In the genomic region with DNA sequence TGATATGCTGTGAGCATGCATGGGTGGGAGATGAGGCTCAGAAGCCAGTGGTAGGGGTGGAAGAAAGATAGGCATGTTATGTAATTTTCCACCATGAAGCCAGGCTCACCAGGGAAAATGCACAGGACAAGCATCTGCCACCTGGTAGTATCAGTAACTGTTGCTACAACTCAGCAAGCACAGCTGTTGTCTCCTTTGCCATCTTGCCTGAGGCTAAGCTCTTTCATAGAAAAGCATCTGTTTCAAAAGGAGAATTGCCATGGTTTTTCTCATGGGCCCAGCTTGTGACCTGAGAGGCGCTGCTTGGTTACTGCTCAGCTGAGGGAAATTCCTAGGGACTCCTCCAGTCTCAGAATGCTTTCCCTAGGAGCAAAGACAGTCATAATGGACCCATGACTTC, we compare ENCODE assay signal across 27 mouse cellular contexts. TPM values are rescaled to one million over a fixed set of nuclear protein-coding genes. Genes with fewer than 3 reads are reported as not detected.
A peak's percentile ranks its signal among the peaks of the same experiment; 100 is the strongest.
DNase-seq lines count a peak whose midpoint lies in the region; ATAC-seq and TF ChIP-seq lines count a peak whose summit lies in the region.
"Had no signal": no experiment of that assay in that cellular context is flagged by ENCODE, and none has a peak within 500 bp of the region (broad histone marks: within the 10 kb centered on the region; RNA-seq: fewer than 3 reads in every experiment).

No protein-coding gene starts in this region.

- H3K9ac ChIP-seq in hindbrain, embryonic 13.5 days: no peak overlapping the region
- H3K9ac ChIP-seq in limb, embryonic 14.5 days (ENCODE audit: low read depth, low read length, severe bottlenecking): no peak overlapping the region
- H3K9ac ChIP-seq: forebrain, embryonic 13.5 days; liver, embryonic 15.5 days; lung, embryonic 14.5 days had no signal

- ATAC-seq in hindbrain, embryonic 13.5 days (ENCODE audit: low FRiP score): no peak
- peak; percentile 46; the same call in 1 of the 2 replicates for ATAC-seq in limb, embryonic 14.5 days (ENCODE audit: low FRiP score, low read depth)
- ATAC-seq: forebrain, embryonic 13.5 days; intestine, postnatal 0 days had no signal

- no peak for TF ChIP-seq POLR2A in limb, embryonic 14.5 days (IDR thresholded peaks at IDR 0.05; ENCODE audit: borderline replicate concordance, extremely low read depth, insufficient read depth, insufficient read length)

- H3K36me3 ChIP-seq in hindbrain, embryonic 10.5 days: no peaks in the 10 kb centered on the region
- H3K36me3 ChIP-seq in hindbrain, embryonic 13.5 days: no peaks in the 10 kb centered on the region
- no peaks in the 10 kb centered on the region for H3K36me3 ChIP-seq in limb, embryonic 14.5 days (ENCODE audit: control insufficient read depth, insufficient read depth, low read length)
- H3K36me3 ChIP-seq in limb, embryonic 10.5 days: no peaks in the 10 kb centered on the region
- H3K36me3 ChIP-seq: liver, embryonic 15.5 days had no signal

- H3K4me1 ChIP-seq in hindbrain, embryonic 10.5 days (replicated peaks): peaks cover 13% of the 10 kb centered on the region
- H3K4me1 ChIP-seq in hindbrain, embryonic 13.5 days (replicated peaks): peaks cover 12% of the 10 kb centered on the region; the same call in 1 of the 2 replicates
- H3K4me1 ChIP-seq in limb, embryonic 14.5 days (ENCODE audit: control insufficient read depth, insufficient read depth, low read length): peaks cover 12% of the 10 kb centered on the region
- H3K4me1 ChIP-seq in limb, embryonic 10.5 days: no peaks in the 10 kb centered on the region
- H3K4me1 ChIP-seq: forebrain, embryonic 13.5 days; liver, embryonic 15.5 days had no signal

- no peak overlapping the region for H3K4me2 ChIP-seq in hindbrain, embryonic 13.5 days
- no peak overlapping the region for H3K4me2 ChIP-seq in limb, embryonic 14.5 days (replicated peaks; ENCODE audit: low read depth, low read length, severe bottlenecking)
- H3K4me2 ChIP-seq: forebrain, embryonic 13.5 days; heart, embryonic 11.5 days; liver, embryonic 15.5 days; lung, embryonic 14.5 days had no signal

- H3K9me3 ChIP-seq in hindbrain, embryonic 10.5 days: no peaks in the 10 kb centered on the region
- H3K9me3 ChIP-seq in hindbrain, embryonic 13.5 days: no peaks in the 10 kb centered on the region
- no peaks in the 10 kb centered on the region for H3K9me3 ChIP-seq in limb, embryonic 14.5 days (ENCODE audit: control insufficient read depth, low read length)
- no peaks in the 10 kb centered on the region for H3K9me3 ChIP-seq in limb, embryonic 10.5 days (replicated peaks)
- H3K9me3 ChIP-seq: forebrain, embryonic 13.5 days; liver, embryonic 15.5 days had no signal

- no peak overlapping the region for H3K27ac ChIP-seq in hindbrain, embryonic 10.5 days
- H3K27ac ChIP-seq in hindbrain, embryonic 13.5 days: no peak overlapping the region
- H3K27ac ChIP-seq in limb, embryonic 14.5 days (replicated peaks; ENCODE audit: low read depth, low read length): no peak overlapping the region
- no peak overlapping the region for H3K27ac ChIP-seq in limb, embryonic 10.5 days
- H3K27ac ChIP-seq: forebrain, embryonic 13.5 days; liver, embryonic 15.5 days had no signal

- H3K4me3 ChIP-seq in hindbrain, embryonic 10.5 days: no peak overlapping the region
- no peak overlapping the region for H3K4me3 ChIP-seq in hindbrain, embryonic 13.5 days
- no peak overlapping the region for H3K4me3 ChIP-seq in limb, embryonic 14.5 days (replicated peaks; ENCODE audit: low read length)
- no peak overlapping the region for H3K4me3 ChIP-seq in limb, embryonic 10.5 days
- H3K4me3 ChIP-seq: forebrain, embryonic 13.5 days; liver, embryonic 15.5 days had no signal

- WGBS in hindbrain, embryonic 10.5 days: 68% methylated on average over 1 of the region's 1 CpGs
- WGBS in hindbrain, embryonic 13.5 days: 55% methylated on average over 1 of the region's 1 CpGs
- WGBS in limb, embryonic 14.5 days: 57% methylated on average over 1 of the region's 1 CpGs
- 82% methylated on average over 1 of the region's 1 CpGs for WGBS in limb, embryonic 10.5 days

- H3K27me3 ChIP-seq in hindbrain, embryonic 10.5 days (ENCODE audit: insufficient read depth, poor library complexity, severe bottlenecking): peaks cover 4% of the 10 kb centered on the region; the same call in 1 of the 2 replicates
- peaks cover 9% of the 10 kb centered on the region for H3K27me3 ChIP-seq in hindbrain, embryonic 13.5 days
- no peaks in the 10 kb centered on the region for H3K27me3 ChIP-seq in limb, embryonic 14.5 days (ENCODE audit: control insufficient read depth, insufficient read depth, low read length)
- H3K27me3 ChIP-seq in limb, embryonic 10.5 days (ENCODE audit: low read depth, poor library complexity, severe bottlenecking): 0 out of 2 replicates have a peak, but pooled peaks cover 3% of the 10 kb centered on the region
- H3K27me3 ChIP-seq: liver, embryonic 15.5 days had no signal

- DNase-seq in hindbrain, embryonic 10.5 days (ENCODE audit: low spot score): peak; percentile 10
- peak; percentile 40 for DNase-seq in limb, embryonic 14.5 days (ENCODE audit: low spot score)
- DNase-seq in limb, embryonic 10.5 days (ENCODE audit: low spot score): no peak
- peak; percentile 18 for DNase-seq in Muller cell, postnatal 12 days (ENCODE audit: inconsistent ontology term)
- peak; percentile 38 for DNase-seq in embryo, embryonic 10.5 days (ENCODE audit: low spot score)
- no peak for DNase-seq in kidney, postnatal 25 days
- no peak for DNase-seq in ovary, postnatal 14 days (ENCODE audit: low spot score)
- DNase-seq: adrenal gland, postnatal 25 days; cerebellum, adult 2 months; cerebellum, postnatal 14 days; gastrocnemius, postnatal 36 days; heart, adult 18-20 months; heart, postnatal 4 days; kidney, adult 9 months; kidney, postnatal 14 days; lung, embryonic 14.5 days; lung, postnatal 14 days; right cerebral cortex, postnatal 14 days; thymus, postnatal 4 days had no signal

RNA-seq across cellular contexts. Expression of gene Iyd, which starts 3.7 kb away (rescaled TPM):
- not detected in 2 replicates for polyA plus RNA-seq in hindbrain, embryonic 10.5 days (2016; fragmentation: Nextera tagmentation; extraction: Ambion mirVana)
- 0.21 and 0.61 TPM in 2 replicates for polyA plus RNA-seq in hindbrain, embryonic 13.5 days (2015; fragmentation: Nextera tagmentation; extraction: Ambion mirVana)
- polyA plus RNA-seq in limb, embryonic 14.5 days (2012; rRNA removed): 0.20 TPM in 2 replicates
- polyA plus RNA-seq in limb, embryonic 14.5 days (2014; fragmentation: Nextera tagmentation; extraction: Ambion mirVana): 0.88 and 1.6 TPM in 2 replicates
- polyA plus RNA-seq in limb, embryonic 10.5 days (2016; fragmentation: Nextera tagmentation; extraction: Ambion mirVana): not detected in 2 replicates
- polyA plus RNA-seq: limb, embryonic 11.5 days; neural tube, embryonic 11.5 days; testis, adult 2 months had no signal

Comparison
In these comparisons a context has a peak if more than half of its experiments do, and no peak if none do; other contexts are left out.
1. DNase-seq: peak in hindbrain, embryonic 10.5 days (single experiment), limb, embryonic 14.5 days (single experiment), Muller cell, postnatal 12 days (single experiment) and embryo, embryonic 10.5 days (single experiment); none in limb, embryonic 10.5 days (single experiment), kidney, postnatal 25 days (0 of 2) and ovary, postnatal 14 days (single experiment).